Mouse (Mus musculus) MEL (cell line): ENCODE data around the gene Atxn7l1.

Source experiments
- CTCF ChIP-seq, 3 experiments: IDR thresholded peaks in 2 of 3; conservative IDR thresholded peaks in 1 of 3; 2 replicates each; pipeline ENCODE4 v1.5.1; 2011 to 2012; ENCODE audit warnings: low read length in 3 of 3, low read depth in 2 of 3, mild to moderate bottlenecking in 2 of 3, improper control_type of control experiment in 1 of 3, inconsistent platforms in 1 of 3, mixed read lengths in 1 of 3, moderate library complexity in 1 of 3; ENCODE audit not compliant: control insufficient read depth in 1 of 3, insufficient read depth in 1 of 3, poor library complexity in 1 of 3, severe bottlenecking in 1 of 3
- ELF1 ChIP-seq: IDR thresholded peaks from 2 replicates; pipeline ENCODE4 v1.6.1; 2014; ENCODE audit warnings: low read depth, mild to moderate bottlenecking, inconsistent platforms, low read length, improper control_type of control experiment, moderate library complexity
- JUND ChIP-seq: IDR thresholded peaks from 2 replicates; pipeline ENCODE4 v1.6.1; 2011; ENCODE audit warnings: low read depth, mild to moderate bottlenecking, improper control_type of control experiment, low read length
- MAFK ChIP-seq: IDR thresholded peaks from 2 replicates; pipeline ENCODE4 v1.6.1; 2011; ENCODE audit warnings: low read depth, mild to moderate bottlenecking, low read length, improper control_type of control experiment, borderline replicate concordance
- POLR2A ChIP-seq, 2 experiments: IDR thresholded peaks; 2 replicates each; pipeline ENCODE4 v1.6.1; 2011 to 2012; ENCODE audit warnings: low read length in 2 of 2, mild to moderate bottlenecking in 2 of 2, control low read depth in 1 of 2, improper control_type of control experiment in 1 of 2, low read depth in 1 of 2, moderate library complexity in 1 of 2; ENCODE audit not compliant: control insufficient read depth in 1 of 2, insufficient read depth in 1 of 2, poor library complexity in 1 of 2
- RAD21 ChIP-seq: IDR thresholded peaks from 2 replicates; pipeline ENCODE4 v1.6.1; 2011; ENCODE audit warnings: mild to moderate bottlenecking, low read depth, low read length, improper control_type of control experiment
- USF2 ChIP-seq, 2 experiments: IDR thresholded peaks; 2 replicates each; pipeline ENCODE4 v1.6.1; 2011 to 2012; ENCODE audit warnings: improper control_type of control experiment in 2 of 2, low read length in 2 of 2, borderline replicate concordance in 1 of 2, inconsistent platforms in 1 of 2, low read depth in 1 of 2, mild to moderate bottlenecking in 1 of 2; ENCODE audit not compliant: insufficient read depth in 1 of 2
- ZC3H11A ChIP-seq: IDR thresholded peaks from 2 replicates; pipeline ENCODE4 v1.6.1; 2012; ENCODE audit warnings: low read depth, mild to moderate bottlenecking, inconsistent platforms, low read length, improper control_type of control experiment

GRCm38 (mm10) chr12:33287686-33288085 is 140.2 kb downstream of the Atxn7l1 start:
- TF ChIP-seq POLR2A (IDR thresholded peaks at IDR 0.05; ENCODE audit: control insufficient read depth in 1 of 2, insufficient read depth in 1 of 2, low read depth in 1 of 2, low read length in 2 of 2, poor library complexity in 1 of 2) (no peak), CTCF (IDR thresholded peaks at IDR 0.05 in 2 of 3, conservative IDR thresholded peaks at IDR 0.05 in 1 of 3; ENCODE audit: control insufficient read depth in 1 of 3, insufficient read depth in 1 of 3, low read depth in 2 of 3, low read length in 3 of 3, poor library complexity in 1 of 3, severe bottlenecking in 1 of 3) (no peak), RAD21 (no peak), ZC3H11A (no peak), ELF1 (no peak), USF2 (IDR thresholded peaks at IDR 0.05; ENCODE audit: borderline replicate concordance in 1 of 2, insufficient read depth in 1 of 2, low read depth in 1 of 2, low read length in 2 of 2) (no peak), MAFK (no peak), JUND (no peak)
